Mouse (Mus musculus): ENCODE data around the gene Pum2.

- TF ChIP-seq GATA1 (IDR thresholded peaks at IDR 0.05; ENCODE audit: borderline replicate concordance, low read length) = no peak
- no peak for TF ChIP-seq FLI1 (IDR thresholded peaks at IDR 0.05; ENCODE audit: low read length)
Observed at GRCm38 (mm10) chr12:8629537-8629936, 44.4 kb upstream of the Pum2 start.

All from megakaryocyte, embryonic 14.5 days (primary cell).